Mouse (Mus musculus) right cerebral cortex, postnatal 36 days (tissue): Measurements from ENCODE around the gene Rasgrp2.
A peak's percentile ranks its signal among the peaks of the same experiment; 100 is the strongest.

ENCODE experiments used
- DNase-seq, 2 experiments: peaks; one replicate each; pipeline ENCODE4 v3.0.0; 2022; ENCODE audit warnings: low spot score in 2 of 2, mixed read lengths in 1 of 2

Rasgrp2 gene

GRCm38 (mm10) chr19:6407816-6408510 lies 8.8 kb downstream of the Rasgrp2 start:
- no peak for DNase-seq

GRCm38 (mm10) chr19:6408749-6409148 lies 9.6 kb downstream of the Rasgrp2 start:
- no peak for DNase-seq

- no peak for DNase-seq
Observed at GRCm38 (mm10) chr19:6409176-6409575, 10.0 kb downstream of the Rasgrp2 start.

GRCm38 (mm10) chr19:6409936-6410335 lies 10.8 kb downstream of the Rasgrp2 start:
- DNase-seq = no peak

GRCm38 (mm10) chr19:6412798-6413197 lies 13.7 kb downstream of the Rasgrp2 start:
- no peak for DNase-seq

- no peak for DNase-seq
Observed at GRCm38 (mm10) chr19:6415454-6415853, 16.3 kb downstream of the Rasgrp2 start.

GRCm38 (mm10) chr19:6416124-6416770 lies 17.1 kb downstream of the Rasgrp2 start:
- no peak for DNase-seq

- DNase-seq = no peak
Observed at GRCm38 (mm10) chr19:6416894-6417761, 18.0 kb downstream of the Rasgrp2 start.

- DNase-seq = peak; percentile 93 to 95
Observed at GRCm38 (mm10) chr19:6418233-6418879, 19.2 kb downstream of the Rasgrp2 start, which contains the start of gene Nrxn2. Gene Nrxn2 (plus strand): TSS chr19:6418731.

- no peak for DNase-seq
Observed at GRCm38 (mm10) chr19:6418984-6419692, 20.0 kb downstream of the Rasgrp2 start.

- DNase-seq = no peak
Observed at GRCm38 (mm10) chr19:6419805-6420310, 20.7 kb downstream of the Rasgrp2 start.

- peak; percentile 71 to 75 for DNase-seq
Observed at GRCm38 (mm10) chr19:6420481-6421210, 21.5 kb downstream of the Rasgrp2 start.

- peak; percentile 69 to 79 for DNase-seq
Observed at GRCm38 (mm10) chr19:6421211-6421590, 22.1 kb downstream of the Rasgrp2 start.

- DNase-seq = no peak
Observed at GRCm38 (mm10) chr19:6422014-6422413, 22.9 kb downstream of the Rasgrp2 start.

- peak; percentile 71 to 73 for DNase-seq
Observed at GRCm38 (mm10) chr19:6423241-6423640, 24.1 kb downstream of the Rasgrp2 start.

- DNase-seq = no peak
Observed at GRCm38 (mm10) chr19:6424137-6424881, 25.2 kb downstream of the Rasgrp2 start.

GRCm38 (mm10) chr19:6425595-6425994 lies 26.5 kb downstream of the Rasgrp2 start:
- no peak for DNase-seq

GRCm38 (mm10) chr19:6426703-6427500 lies 27.8 kb downstream of the Rasgrp2 start:
- DNase-seq = no peak
